Mouse (Mus musculus): Measurements from ENCODE around the gene Col12a1. TPM values are rescaled to one million over a fixed set of nuclear protein-coding genes. Genes with fewer than 3 reads are reported as not detected.
A peak's percentile ranks its signal among the peaks of the same experiment; 100 is the strongest.

Col12a1 gene
- polyA plus RNA-seq, 1 experiment from 2014 or later = 7.4 TPM

DNA sequence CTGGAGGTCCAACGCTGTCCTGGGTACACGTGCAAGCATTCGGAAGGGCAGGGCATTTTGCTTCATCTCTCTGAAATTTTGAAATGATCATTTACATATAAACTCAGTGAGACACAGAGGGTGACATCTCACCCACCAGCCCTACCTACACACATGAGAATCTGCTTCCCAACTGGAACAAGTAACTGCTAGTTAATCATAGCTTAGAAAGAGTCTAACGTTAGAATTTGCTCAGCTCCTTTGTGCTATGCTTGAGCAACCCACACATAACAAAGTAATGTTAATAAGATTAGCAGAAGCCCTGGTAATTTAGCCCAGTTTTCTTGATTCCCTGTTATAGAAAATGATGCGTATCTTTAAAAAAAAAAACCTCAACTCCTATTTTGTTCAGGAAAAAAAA is 102.6 kb downstream of the Col12a1 start:
- WGBS = 85% methylated on average over 5 of the region's 5 CpGs

GRCm38 (mm10) chr9:79610286-79610685 is 108.3 kb downstream of the Col12a1 start:
- WGBS = 87% methylated on average over 6 of the region's 6 CpGs
- Histone ChIP-seq H3K36me3 (ENCODE audit: control insufficient read depth, insufficient read depth, low read length) (no peaks in the 10 kb centered on the region), H3K4me3 (ENCODE audit: low read length) (no peak overlapping the region), H3K9ac (ENCODE audit: low read depth, low read length) (no peak overlapping the region), H3K9me3 (ENCODE audit: control insufficient read depth, low read length) (no peaks in the 10 kb centered on the region), H3K4me1 (ENCODE audit: control insufficient read depth, insufficient read depth, low read depth, low read length) (peaks cover 4% of the 10 kb centered on the region; the same call in 1 of the 2 replicates), H3K27me3 (replicated peaks; ENCODE audit: control insufficient read depth, insufficient read depth, low read length) (no peaks in the 10 kb centered on the region), H3K27ac (ENCODE audit: low read depth, low read length) (no peak overlapping the region), H3K4me2 (ENCODE audit: low read length) (no peak overlapping the region)
- ATAC-seq = no peak

More for the DNA sequence above, 102.6 kb downstream of the Col12a1 start:
- no peak for ATAC-seq
- no peaks in the 10 kb centered on the region for H3K36me3 ChIP-seq (ENCODE audit: control insufficient read depth, insufficient read depth, low read length)
- no peaks in the 10 kb centered on the region for H3K9me3 ChIP-seq (ENCODE audit: control insufficient read depth, low read length)
- H3K9ac ChIP-seq (ENCODE audit: low read depth, low read length) = no peak overlapping the region
- H3K4me1 ChIP-seq (ENCODE audit: control insufficient read depth, insufficient read depth, low read depth, low read length) = no peaks in the 10 kb centered on the region
- H3K27ac ChIP-seq (ENCODE audit: low read depth, low read length) = no peak overlapping the region
- no peaks in the 10 kb centered on the region for H3K27me3 ChIP-seq (replicated peaks; ENCODE audit: control insufficient read depth, insufficient read depth, low read length)
- H3K4me2 ChIP-seq (ENCODE audit: low read length) = no peak overlapping the region
- H3K4me3 ChIP-seq (ENCODE audit: low read length) = no peak overlapping the region

GRCm38 (mm10) chr9:79609661-79610060 is 109.0 kb downstream of the Col12a1 start:
- Histone ChIP-seq H3K4me3 (ENCODE audit: low read length) (no peak overlapping the region), H3K9ac (ENCODE audit: low read depth, low read length) (no peak overlapping the region), H3K27me3 (replicated peaks; ENCODE audit: control insufficient read depth, insufficient read depth, low read length) (no peaks in the 10 kb centered on the region), H3K36me3 (ENCODE audit: control insufficient read depth, insufficient read depth, low read length) (no peaks in the 10 kb centered on the region), H3K27ac (ENCODE audit: low read depth, low read length) (no peak overlapping the region), H3K4me1 (ENCODE audit: control insufficient read depth, insufficient read depth, low read depth, low read length) (peaks cover 4% of the 10 kb centered on the region; the same call in 1 of the 2 replicates), H3K4me2 (ENCODE audit: low read length) (no peak overlapping the region), H3K9me3 (ENCODE audit: control insufficient read depth, low read length) (no peaks in the 10 kb centered on the region)
- no peak for ATAC-seq
- WGBS = 86% methylated on average over 4 of the region's 4 CpGs

DNA sequence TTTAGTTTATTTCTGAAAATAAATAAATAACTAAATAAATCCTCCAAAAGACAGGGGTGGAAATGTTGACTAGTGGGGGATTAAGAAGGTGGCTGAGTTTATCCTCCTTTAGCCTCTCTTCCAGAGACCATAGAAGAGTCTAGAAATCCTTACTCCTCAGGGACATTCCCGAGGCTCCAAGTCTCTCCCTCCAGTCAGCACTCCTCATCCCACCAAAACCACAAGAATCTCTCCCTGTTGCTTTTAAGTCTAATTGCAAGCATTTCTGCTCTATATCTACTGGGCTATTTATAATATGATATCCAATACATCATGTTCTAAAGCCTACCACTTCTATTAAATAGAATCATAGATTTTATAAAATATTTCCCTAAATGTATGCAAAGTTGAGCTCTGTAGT is 109.8 kb downstream of the Col12a1 start:
- Histone ChIP-seq H3K36me3 (ENCODE audit: control insufficient read depth, insufficient read depth, low read length) (no peaks in the 10 kb centered on the region), H3K27me3 (replicated peaks; ENCODE audit: control insufficient read depth, insufficient read depth, low read length) (no peaks in the 10 kb centered on the region), H3K4me2 (ENCODE audit: low read length) (no peak overlapping the region), H3K9me3 (ENCODE audit: control insufficient read depth, low read length) (no peaks in the 10 kb centered on the region), H3K27ac (ENCODE audit: low read depth, low read length) (no peak overlapping the region), H3K4me1 (ENCODE audit: control insufficient read depth, insufficient read depth, low read depth, low read length) (peaks cover 4% of the 10 kb centered on the region; the same call in 1 of the 2 replicates), H3K4me3 (ENCODE audit: low read length) (no peak overlapping the region), H3K9ac (ENCODE audit: low read depth, low read length) (no peak overlapping the region)
- no peak for ATAC-seq
- WGBS = 72% methylated on average over 1 of the region's 1 CpGs

GRCm38 (mm10) chr9:79608062-79608531 is 110.5 kb downstream of the Col12a1 start:
- Histone ChIP-seq H3K27me3 (replicated peaks; ENCODE audit: control insufficient read depth, insufficient read depth, low read length) (no peaks in the 10 kb centered on the region), H3K9ac (ENCODE audit: low read depth, low read length) (no peak overlapping the region), H3K9me3 (ENCODE audit: control insufficient read depth, low read length) (no peaks in the 10 kb centered on the region), H3K36me3 (ENCODE audit: control insufficient read depth, insufficient read depth, low read length) (no peaks in the 10 kb centered on the region), H3K4me2 (ENCODE audit: low read length) (no peak overlapping the region), H3K4me3 (ENCODE audit: low read length) (no peak overlapping the region), H3K27ac (ENCODE audit: low read depth, low read length) (no peak overlapping the region), H3K4me1 (ENCODE audit: control insufficient read depth, insufficient read depth, low read depth, low read length) (peaks cover 4% of the 10 kb centered on the region; the same call in 1 of the 2 replicates)
- 62% methylated on average over 4 of the region's 4 CpGs for WGBS
- ATAC-seq = no peak

- 51% methylated on average over 5 of the region's 5 CpGs for WGBS
- no peak overlapping the region for H3K4me2 ChIP-seq (ENCODE audit: low read length)
- ATAC-seq = peak; percentile 50; the same call in 1 of the 2 replicates
Measured at GRCm38 (mm10) chr9:79606122-79606521, 112.5 kb downstream of the Col12a1 start.

GRCm38 (mm10) chr9:79605722-79606121 is 112.9 kb downstream of the Col12a1 start:
- H3K9ac ChIP-seq (ENCODE audit: low read depth, low read length) = no peak overlapping the region

More at GRCm38 (mm10) chr9:79606122-79606521, 112.5 kb downstream of the Col12a1 start:
- Histone ChIP-seq H3K4me1 (ENCODE audit: control insufficient read depth, insufficient read depth, low read depth, low read length) (peaks cover 4% of the 10 kb centered on the region; the same call in 1 of the 2 replicates), H3K9ac (ENCODE audit: low read depth, low read length) (no peak overlapping the region), H3K9me3 (ENCODE audit: control insufficient read depth, low read length) (no peaks in the 10 kb centered on the region), H3K27me3 (replicated peaks; ENCODE audit: control insufficient read depth, insufficient read depth, low read length) (no peaks in the 10 kb centered on the region), H3K4me3 (ENCODE audit: low read length) (no peak overlapping the region), H3K36me3 (ENCODE audit: control insufficient read depth, insufficient read depth, low read length) (no peaks in the 10 kb centered on the region), H3K27ac (ENCODE audit: low read depth, low read length) (no peak overlapping the region)

GRCm38 (mm10) chr9:79604546-79604945 is 114.1 kb downstream of the Col12a1 start:
- Histone ChIP-seq H3K9me3 (ENCODE audit: control insufficient read depth, low read length) (no peaks in the 10 kb centered on the region), H3K9ac (ENCODE audit: low read depth, low read length) (no peak overlapping the region), H3K4me2 (ENCODE audit: low read length) (no peak overlapping the region), H3K36me3 (ENCODE audit: control insufficient read depth, insufficient read depth, low read length) (no peaks in the 10 kb centered on the region), H3K4me1 (ENCODE audit: control insufficient read depth, insufficient read depth, low read depth, low read length) (peaks cover 4% of the 10 kb centered on the region; the same call in 1 of the 2 replicates), H3K4me3 (ENCODE audit: low read length) (no peak overlapping the region), H3K27me3 (replicated peaks; ENCODE audit: control insufficient read depth, insufficient read depth, low read length) (no peaks in the 10 kb centered on the region), H3K27ac (ENCODE audit: low read depth, low read length) (no peak overlapping the region)
- no peak for ATAC-seq
- 89% methylated on average over 3 of the region's 3 CpGs for WGBS

More at GRCm38 (mm10) chr9:79605722-79606121, 112.9 kb downstream of the Col12a1 start:
- H3K9me3 ChIP-seq (ENCODE audit: control insufficient read depth, low read length) = no peaks in the 10 kb centered on the region
- H3K27ac ChIP-seq (ENCODE audit: low read depth, low read length) = no peak overlapping the region
- H3K4me1 ChIP-seq (ENCODE audit: control insufficient read depth, insufficient read depth, low read depth, low read length) = peaks cover 4% of the 10 kb centered on the region; the same call in 1 of the 2 replicates
- no peak overlapping the region for H3K4me3 ChIP-seq (ENCODE audit: low read length)
- WGBS = 26% methylated on average over 5 of the region's 5 CpGs
- H3K27me3 ChIP-seq (replicated peaks; ENCODE audit: control insufficient read depth, insufficient read depth, low read length) = no peaks in the 10 kb centered on the region
- peak; percentile 68 for ATAC-seq
- no peak overlapping the region for H3K4me2 ChIP-seq (ENCODE audit: low read length)
- H3K36me3 ChIP-seq (ENCODE audit: control insufficient read depth, insufficient read depth, low read length) = no peaks in the 10 kb centered on the region

GRCm38 (mm10) chr9:79603448-79603847 is 115.2 kb downstream of the Col12a1 start:
- no peak overlapping the region for H3K4me2 ChIP-seq (ENCODE audit: low read length)
- H3K4me3 ChIP-seq (ENCODE audit: low read length) = no peak overlapping the region
- no peaks in the 10 kb centered on the region for H3K36me3 ChIP-seq (ENCODE audit: control insufficient read depth, insufficient read depth, low read length)
- no peak overlapping the region for H3K9ac ChIP-seq (ENCODE audit: low read depth, low read length)
- ATAC-seq = no peak
- H3K27ac ChIP-seq (ENCODE audit: low read depth, low read length) = no peak overlapping the region
- H3K9me3 ChIP-seq (ENCODE audit: control insufficient read depth, low read length) = no peaks in the 10 kb centered on the region
- H3K4me1 ChIP-seq (ENCODE audit: control insufficient read depth, insufficient read depth, low read depth, low read length) = peaks cover 4% of the 10 kb centered on the region; the same call in 1 of the 2 replicates
- H3K27me3 ChIP-seq (replicated peaks; ENCODE audit: control insufficient read depth, insufficient read depth, low read length) = no peaks in the 10 kb centered on the region
- whole genome bisulfite sequencing = 88% methylated on average over 2 of the region's 2 CpGs

Data from hindbrain, embryonic 16.5 days (tissue).